Mouse (Mus musculus): ENCODE measurements around the gene Dpysl4. TPM values are rescaled to one million over a fixed set of nuclear protein-coding genes. Genes with fewer than 3 reads are reported as not detected.

The Dpysl4 gene
- polyA plus RNA-seq, 1 experiment from 2014 or later: 24.3 TPM

Other genes starting within 250 kb of the Dpysl4 start
- gene Ppp2r2d, start 239.9 kb upstream of the Dpysl4 start, polyA plus RNA-seq (2015; fragmentation: Nextera tagmentation; extraction: Ambion mirVana): 39.7 and 48.1 TPM in 2 replicates
- 14.3 TPM in 2 replicates for gene Mapk1ip1, start 239.7 kb upstream of the Dpysl4 start, polyA plus RNA-seq (2015; fragmentation: Nextera tagmentation; extraction: Ambion mirVana)
- 133 and 134 TPM in 2 replicates for gene Bnip3, start 176.5 kb upstream of the Dpysl4 start, polyA plus RNA-seq (2015; fragmentation: Nextera tagmentation; extraction: Ambion mirVana)
- gene Jakmip3, start 145.3 kb upstream of the Dpysl4 start, polyA plus RNA-seq (2015; fragmentation: Nextera tagmentation; extraction: Ambion mirVana): 0.45 and 0.46 TPM in 2 replicates
- gene Lrrc27, start 127.0 kb downstream of the Dpysl4 start, polyA plus RNA-seq (2015; fragmentation: Nextera tagmentation; extraction: Ambion mirVana): 1.8 and 2.3 TPM in 2 replicates
- 0.13 and 0.17 TPM in 2 replicates for gene Stk32c, start 127.3 kb downstream of the Dpysl4 start, polyA plus RNA-seq (2015; fragmentation: Nextera tagmentation; extraction: Ambion mirVana)
- gene Pwwp2b, start 162.5 kb downstream of the Dpysl4 start, polyA plus RNA-seq (2015; fragmentation: Nextera tagmentation; extraction: Ambion mirVana): 10.7 and 11.7 TPM in 2 replicates